Mouse (Mus musculus) hindbrain, embryonic 12.5 days (tissue): Measurements from ENCODE around the gene Tspan15. TPM values are rescaled to one million over a fixed set of nuclear protein-coding genes. Genes with fewer than 3 reads are reported as not detected.
A peak's percentile ranks its signal among the peaks of the same experiment; 100 is the strongest.

Experiments used
- ATAC-seq: fragments of 200-750 bp; cut with Nextera tagmentation; 2 replicates; pipeline ENCODE4 v1.8.0; 2017; ENCODE audit warnings: moderate TSS enrichment; ENCODE audit not compliant: low FRiP score
- H3K27ac ChIP-seq: fragments of 300-500 bp; sonication (generic); 2 replicates; pipeline ENCODE4 v1.5.1; 2016; ENCODE audit warnings: mild to moderate bottlenecking
- H3K27me3 ChIP-seq: fragments of 300-500 bp; sonication (generic); 2 replicates; pipeline ENCODE4 v1.6.1; 2016; ENCODE audit warnings: mild to moderate bottlenecking
- H3K36me3 ChIP-seq: fragments of 300-500 bp; sonication (generic); 2 replicates; pipeline ENCODE4 v1.6.1; 2016; ENCODE audit warnings: mild to moderate bottlenecking
- H3K4me1 ChIP-seq: fragments of 300-500 bp; sonication (generic); 2 replicates; pipeline ENCODE4 v1.6.1; 2016
- H3K4me2 ChIP-seq: fragments of 300-500 bp; sonication (generic); replicated peaks from 2 replicates; pipeline ENCODE4 v1.6.1; 2016; ENCODE audit warnings: mild to moderate bottlenecking
- H3K4me3 ChIP-seq: fragments of 300-500 bp; sonication (generic); 2 replicates; pipeline ENCODE4 v1.5.1; 2016; ENCODE audit warnings: mild to moderate bottlenecking
- H3K9ac ChIP-seq: fragments of 300-500 bp; sonication (generic); 2 replicates; pipeline ENCODE4 v1.6.1; 2016; ENCODE audit warnings: mild to moderate bottlenecking, moderate library complexity
- H3K9me3 ChIP-seq: fragments of 300-500 bp; sonication (generic); replicated peaks from 2 replicates; pipeline ENCODE4 v1.6.1; 2016; ENCODE audit warnings: mild to moderate bottlenecking
- WGBS: fragments of 180-500 bp; shearing (Covaris S2); methylation state at CpG from one replicate; pipeline ENCODE4 v1.1.7; 2016; 5-methylcytosine and 5-hydroxymethylcytosine counted together
- polyA plus RNA-seq: library from polyadenylated mRNA; unstranded; fragments of >200 nt; fragmentation: Nextera tagmentation; extraction: Ambion mirVana; gene quantifications from 2 replicates; pipeline ENCODE4 v1.2.1, GENCODE M21; 2016

The Tspan15 gene
- polyA plus RNA-seq, 1 experiment from 2014 or later = 16.0 TPM

DNA sequence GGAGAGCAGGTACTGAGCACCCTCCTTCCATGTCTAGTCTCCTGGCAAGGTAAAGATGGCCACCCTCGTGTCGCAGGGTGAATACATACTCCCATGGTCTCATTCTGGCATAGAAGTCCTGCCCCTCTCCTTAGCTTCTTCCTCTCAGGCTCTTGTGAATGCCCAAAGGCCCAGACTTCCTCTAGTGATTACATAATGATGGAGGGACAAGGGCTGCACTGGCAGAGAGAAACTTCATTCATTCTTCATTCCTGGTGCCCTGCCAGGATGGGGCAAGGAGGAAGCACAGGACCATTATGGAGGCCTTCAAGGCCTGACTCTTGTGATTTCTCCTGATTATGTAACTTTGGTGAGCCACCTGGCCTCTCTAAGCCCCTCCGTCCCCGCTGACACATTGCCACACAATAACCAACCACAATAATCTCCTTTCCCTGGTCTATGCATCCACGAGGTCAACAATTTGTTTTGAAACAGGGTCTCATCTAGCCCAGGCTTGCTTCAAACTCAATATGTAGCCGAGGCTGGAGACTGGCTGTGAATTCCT lies 48.5 kb downstream of the Tspan15 start:
- no peak overlapping the region for H3K27ac ChIP-seq
- H3K4me1 ChIP-seq = no peaks in the 10 kb centered on the region
- no peak overlapping the region for H3K4me2 ChIP-seq
- no peak overlapping the region for H3K4me3 ChIP-seq
- H3K36me3 ChIP-seq = no peaks in the 10 kb centered on the region
- 70% methylated on average over 6 of the region's 6 CpGs for WGBS
- peaks cover 61% of the 10 kb centered on the region for H3K27me3 ChIP-seq
- ATAC-seq = 0 out of 2 replicates have a peak, but pooled peaks have one; percentile 14
- peaks cover 5% of the 10 kb centered on the region; the same call in 1 of the 2 replicates for H3K9me3 ChIP-seq
- no peak overlapping the region for H3K9ac ChIP-seq

DNA sequence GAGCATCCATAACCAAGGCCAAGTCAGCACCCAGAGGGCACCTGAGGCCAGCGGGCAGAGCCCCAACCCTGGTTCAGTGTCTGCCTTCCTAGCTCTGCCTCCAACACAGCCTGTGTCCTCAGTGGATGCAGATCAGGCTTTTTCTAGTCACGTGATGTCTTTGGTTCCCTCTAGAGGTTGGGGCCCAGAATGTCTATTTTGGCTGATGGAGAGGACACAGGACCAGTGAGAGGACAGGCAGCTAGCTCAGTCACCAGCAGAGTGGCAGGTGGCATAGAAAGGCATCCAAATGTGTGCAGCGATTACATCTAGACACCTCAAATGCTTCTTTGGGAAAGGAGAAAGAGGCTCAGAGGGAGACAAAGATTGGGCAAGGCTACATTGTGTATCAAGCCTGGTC lies 49.4 kb downstream of the Tspan15 start:
- 40% methylated on average over 3 of the region's 3 CpGs for WGBS
- Histone ChIP-seq H3K9me3 (peaks cover 5% of the 10 kb centered on the region; the same call in 1 of the 2 replicates), H3K27ac (no peak overlapping the region), H3K4me1 (no peaks in the 10 kb centered on the region), H3K27me3 (peaks cover 67% of the 10 kb centered on the region), H3K4me3 (no peak overlapping the region), H3K9ac (no peak overlapping the region), H3K4me2 (no peak overlapping the region), H3K36me3 (no peaks in the 10 kb centered on the region)
- ATAC-seq = no peak

DNA sequence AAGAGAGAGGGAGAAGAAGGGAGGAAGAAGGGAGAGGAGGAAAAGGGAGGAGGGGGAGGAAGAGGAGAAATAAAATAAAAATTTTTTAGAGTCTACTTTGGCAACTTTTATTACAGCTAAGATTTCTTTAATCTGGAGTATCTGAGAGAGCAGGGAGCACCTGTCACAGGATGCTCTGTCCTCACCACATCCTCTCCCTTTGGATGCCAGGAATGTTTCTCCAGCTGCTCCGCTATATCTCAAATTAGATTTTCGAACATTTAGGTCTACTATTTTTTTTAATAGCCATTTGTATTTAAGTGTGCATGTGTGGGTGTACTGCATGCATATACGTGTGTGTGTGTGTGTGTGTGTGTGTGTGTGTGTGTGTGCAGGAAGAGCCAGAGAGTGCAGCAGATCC lies 51.1 kb downstream of the Tspan15 start:
- no peak overlapping the region for H3K4me3 ChIP-seq
- H3K4me2 ChIP-seq = no peak overlapping the region
- H3K27me3 ChIP-seq = peaks cover 77% of the 10 kb centered on the region
- H3K27ac ChIP-seq = no peak overlapping the region
- no peak for ATAC-seq
- no peak overlapping the region for H3K9ac ChIP-seq
- H3K9me3 ChIP-seq = peaks cover 10% of the 10 kb centered on the region; the same call in 1 of the 2 replicates
- WGBS = 76% methylated on average over 3 of the region's 3 CpGs
- no peaks in the 10 kb centered on the region for H3K36me3 ChIP-seq
- H3K4me1 ChIP-seq = peaks cover 4% of the 10 kb centered on the region

DNA sequence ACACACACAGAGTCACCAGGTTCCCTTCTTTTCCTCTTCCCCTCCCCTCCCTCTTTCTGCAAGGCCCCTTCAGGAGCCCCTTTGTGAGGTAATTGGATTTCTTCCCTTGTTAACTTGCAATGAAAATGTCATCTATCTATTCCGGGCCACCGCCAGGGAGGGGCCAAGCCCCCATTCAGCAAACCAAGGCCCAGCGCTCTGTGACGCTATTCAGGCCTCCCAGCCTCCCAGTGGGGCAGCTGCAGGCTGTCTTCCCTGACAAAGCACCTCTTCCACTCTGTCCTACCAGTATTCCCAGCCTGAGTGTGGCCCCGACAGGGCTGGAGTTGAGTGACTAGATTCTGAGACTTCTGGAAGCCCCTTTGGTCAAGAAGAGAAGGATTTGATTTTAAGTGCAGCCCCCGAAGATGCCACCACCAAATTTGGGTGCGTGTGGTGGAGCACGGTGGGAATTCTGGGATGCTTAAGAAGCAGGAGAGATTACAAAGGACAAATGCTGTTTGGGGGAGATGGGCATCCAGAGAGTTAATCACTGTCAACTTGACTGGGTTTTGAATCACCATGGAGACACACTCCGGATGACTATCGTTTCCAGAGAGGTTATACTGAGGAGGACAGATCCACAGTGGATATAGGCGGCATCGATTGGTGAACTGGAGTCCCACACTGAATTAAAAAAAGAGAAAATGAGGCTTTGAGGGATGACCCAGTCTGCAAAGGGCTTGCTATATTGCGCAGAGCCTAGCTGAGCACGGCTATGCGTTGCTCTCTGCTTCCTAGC lies 56.3 kb downstream of the Tspan15 start:
- peaks cover 27% of the 10 kb centered on the region for H3K4me1 ChIP-seq
- WGBS = 28% methylated on average over 15 of the region's 15 CpGs
- peak; percentile 85 for ATAC-seq
- peak overlapping the region; percentile 41; the same call in 1 of the 2 replicates for H3K27ac ChIP-seq
- H3K36me3 ChIP-seq = no peaks in the 10 kb centered on the region
- no peak overlapping the region for H3K9ac ChIP-seq
- H3K27me3 ChIP-seq = peaks cover 75% of the 10 kb centered on the region
- H3K4me3 ChIP-seq = no peak overlapping the region
- no peak overlapping the region; the same call in 1 of the 2 replicates for H3K4me2 ChIP-seq
- H3K9me3 ChIP-seq = peaks cover 10% of the 10 kb centered on the region; the same call in 1 of the 2 replicates

DNA sequence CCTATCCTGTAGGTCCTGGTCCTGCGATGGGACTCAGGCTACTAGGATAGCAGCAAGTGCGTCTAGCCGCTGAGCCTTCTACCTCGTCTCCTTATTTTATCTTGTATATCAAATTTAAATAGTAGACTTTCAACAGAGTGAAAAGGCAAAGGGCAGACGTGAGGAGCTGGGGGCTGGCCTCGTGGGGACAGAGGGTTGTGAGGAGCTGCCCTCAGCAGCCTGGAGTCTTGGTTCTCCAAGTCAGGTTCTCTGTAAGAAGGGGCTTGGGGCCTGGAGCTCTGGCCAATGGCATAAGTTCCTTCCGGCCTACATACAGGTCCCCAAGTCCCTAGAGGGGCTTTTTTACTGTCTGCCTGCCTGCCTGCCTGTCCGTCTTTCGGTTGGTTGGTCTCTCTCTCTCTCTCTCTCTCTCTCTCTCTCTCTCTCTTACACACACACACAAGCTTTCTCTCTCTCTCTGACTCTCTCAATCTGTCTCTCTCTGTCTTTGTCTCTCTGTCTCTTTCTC lies 57.1 kb downstream of the Tspan15 start:
- H3K36me3 ChIP-seq = no peaks in the 10 kb centered on the region
- H3K4me2 ChIP-seq = no peak overlapping the region
- H3K27ac ChIP-seq = peak overlapping the region; percentile 41; the same call in 1 of the 2 replicates
- H3K4me1 ChIP-seq = peaks cover 27% of the 10 kb centered on the region
- ATAC-seq = no peak
- peaks cover 71% of the 10 kb centered on the region for H3K27me3 ChIP-seq
- H3K4me3 ChIP-seq = no peak overlapping the region
- peaks cover 10% of the 10 kb centered on the region; the same call in 1 of the 2 replicates for H3K9me3 ChIP-seq
- no peak overlapping the region for H3K9ac ChIP-seq
- WGBS = 16% methylated on average over 9 of the region's 9 CpGs

DNA sequence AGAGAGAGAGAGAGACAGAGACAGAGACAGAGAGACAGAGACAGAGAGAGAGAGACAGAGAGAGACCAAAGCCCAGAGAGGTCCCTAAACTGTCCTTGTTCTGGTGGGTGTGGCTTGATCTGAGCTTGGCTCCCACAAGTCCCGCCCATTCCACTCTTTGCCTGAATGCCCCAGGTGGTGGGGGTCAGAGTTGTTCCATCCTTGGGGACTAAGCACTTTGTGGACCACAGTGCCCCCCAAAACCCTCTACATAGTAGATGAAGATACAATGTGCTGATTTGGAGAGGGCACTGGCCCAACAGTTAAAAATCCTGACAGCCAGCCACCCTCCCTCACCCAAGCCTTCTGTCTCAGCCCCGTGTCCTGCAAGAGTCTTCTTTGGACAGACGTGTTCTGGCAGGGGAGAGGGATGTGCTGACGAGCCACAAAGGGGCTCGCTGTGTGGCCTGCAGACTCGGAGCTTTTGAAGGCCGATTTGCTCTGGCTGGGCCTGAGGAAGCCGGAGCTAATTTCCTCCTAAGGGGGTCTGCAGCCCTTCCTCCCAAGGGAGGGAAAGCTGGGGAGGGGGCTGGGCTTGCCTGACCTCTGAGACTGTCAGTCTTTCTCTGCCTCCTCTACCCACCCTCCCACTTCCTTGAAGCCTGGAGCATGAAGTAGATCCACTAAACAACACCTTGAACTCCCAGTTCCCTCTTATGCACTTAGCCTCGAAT lies 58.1 kb downstream of the Tspan15 start:
- Histone ChIP-seq H3K27ac (no peak overlapping the region), H3K4me2 (no peak overlapping the region), H3K4me1 (peaks cover 27% of the 10 kb centered on the region), H3K4me3 (no peak overlapping the region), H3K9me3 (peaks cover 6% of the 10 kb centered on the region; the same call in 1 of the 2 replicates), H3K27me3 (peaks cover 63% of the 10 kb centered on the region), H3K9ac (no peak overlapping the region), H3K36me3 (no peaks in the 10 kb centered on the region)
- peak; percentile 68 for ATAC-seq
- WGBS = 3% methylated on average over 9 of the region's 9 CpGs

DNA sequence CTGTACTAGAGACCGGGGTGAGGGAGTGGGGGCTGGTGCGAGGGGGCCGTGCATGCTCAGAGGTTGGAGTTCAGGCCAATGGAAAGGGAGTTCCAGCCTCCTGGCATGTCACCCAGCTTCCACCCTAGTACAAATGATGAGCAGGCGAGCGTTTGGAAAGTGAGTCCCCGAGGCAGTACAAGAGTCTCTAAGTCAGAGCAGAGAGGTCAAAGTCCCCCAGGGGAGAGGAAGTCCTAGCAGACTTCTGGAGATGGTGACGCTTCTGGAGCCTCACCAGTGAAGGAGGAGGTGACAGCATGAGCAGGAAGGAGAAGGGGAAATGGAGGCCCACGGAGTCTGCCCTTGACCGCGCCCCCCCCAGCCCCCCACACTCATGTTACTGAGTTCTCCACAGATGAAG lies 68.6 kb downstream of the Tspan15 start:
- Histone ChIP-seq H3K4me2 (no peak overlapping the region), H3K27ac (no peak overlapping the region), H3K27me3 (peaks cover 32% of the 10 kb centered on the region), H3K9me3 (no peaks in the 10 kb centered on the region), H3K36me3 (no peaks in the 10 kb centered on the region), H3K4me3 (no peak overlapping the region), H3K4me1 (peaks cover 5% of the 10 kb centered on the region), H3K9ac (no peak overlapping the region)
- 40% methylated on average over 10 of the region's 10 CpGs for WGBS
- no peak for ATAC-seq

DNA sequence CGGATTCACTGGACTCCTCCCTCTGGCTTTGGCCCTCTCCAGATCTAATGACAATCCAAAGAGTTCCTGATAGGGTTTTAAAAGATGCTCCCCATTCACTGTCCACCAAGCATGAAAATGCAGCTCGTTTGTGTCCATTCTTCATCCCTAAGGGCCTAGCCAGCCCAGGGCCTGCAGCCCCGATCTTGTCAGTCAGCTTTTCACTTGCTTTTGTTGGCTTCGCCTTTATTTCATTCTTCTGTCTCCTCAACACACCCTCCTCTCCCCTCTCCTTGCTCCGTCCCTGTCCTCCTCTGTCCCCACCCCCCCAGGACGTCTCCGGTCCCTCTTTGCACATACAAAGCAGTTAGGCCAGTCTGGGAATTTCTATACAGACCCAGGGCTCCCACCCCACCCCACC lies 81.1 kb downstream of the Tspan15 start:
- WGBS = 16% methylated on average over 7 of the region's 7 CpGs
- Histone ChIP-seq H3K4me3 (no peak overlapping the region), H3K9me3 (no peaks in the 10 kb centered on the region), H3K4me2 (no peak overlapping the region), H3K9ac (no peak overlapping the region), H3K36me3 (no peaks in the 10 kb centered on the region), H3K4me1 (peaks cover 16% of the 10 kb centered on the region), H3K27ac (no peak overlapping the region), H3K27me3 (peaks cover 74% of the 10 kb centered on the region)
- ATAC-seq = peak; percentile 71

DNA sequence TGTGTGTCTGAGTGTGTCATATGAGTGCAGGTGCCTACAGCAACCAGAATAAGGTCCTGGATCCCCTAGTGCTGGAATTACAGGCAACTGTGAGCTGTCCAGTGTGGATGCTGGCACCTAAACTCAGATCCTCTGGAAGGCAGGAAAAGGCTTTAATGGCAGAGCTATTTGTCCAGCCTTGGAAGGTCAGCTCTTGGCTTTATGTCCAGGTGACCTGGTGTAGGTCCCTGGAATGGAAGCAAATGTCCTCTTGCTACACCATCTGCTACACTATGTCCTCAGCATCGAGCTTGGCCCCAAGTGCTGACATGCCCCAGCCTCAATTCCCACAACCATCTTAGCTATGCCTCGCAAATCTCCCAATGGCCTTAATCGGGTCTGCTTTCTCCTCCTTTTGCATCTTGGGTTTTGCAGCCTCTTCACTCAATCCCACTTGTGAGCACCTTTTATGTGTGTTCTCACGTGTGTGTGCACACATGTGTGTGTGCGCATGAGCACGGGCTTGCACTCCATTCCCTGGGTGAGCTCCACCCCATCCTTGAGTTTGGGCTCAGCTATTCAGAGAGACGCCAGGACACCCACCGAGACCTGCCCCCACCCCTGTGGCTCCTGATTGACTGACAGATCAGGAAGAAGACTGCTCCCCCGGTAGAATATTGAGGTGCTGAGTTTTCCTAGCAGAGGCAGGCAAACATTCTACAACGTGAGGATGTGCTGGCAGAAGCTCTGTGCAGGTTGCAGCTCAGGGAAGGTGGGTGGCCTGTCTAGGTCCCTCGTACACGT lies 83.4 kb downstream of the Tspan15 start:
- H3K36me3 ChIP-seq = no peaks in the 10 kb centered on the region
- H3K9ac ChIP-seq = 0 out of 2 replicates have a peak overlapping the region, but pooled peaks have one; percentile 6
- H3K4me3 ChIP-seq = no peak overlapping the region
- peaks cover 16% of the 10 kb centered on the region for H3K4me1 ChIP-seq
- ATAC-seq = no peak
- no peak overlapping the region for H3K27ac ChIP-seq
- H3K4me2 ChIP-seq = no peak overlapping the region
- 44% methylated on average over 12 of the region's 12 CpGs for WGBS
- peaks cover 84% of the 10 kb centered on the region for H3K27me3 ChIP-seq
- no peaks in the 10 kb centered on the region for H3K9me3 ChIP-seq

DNA sequence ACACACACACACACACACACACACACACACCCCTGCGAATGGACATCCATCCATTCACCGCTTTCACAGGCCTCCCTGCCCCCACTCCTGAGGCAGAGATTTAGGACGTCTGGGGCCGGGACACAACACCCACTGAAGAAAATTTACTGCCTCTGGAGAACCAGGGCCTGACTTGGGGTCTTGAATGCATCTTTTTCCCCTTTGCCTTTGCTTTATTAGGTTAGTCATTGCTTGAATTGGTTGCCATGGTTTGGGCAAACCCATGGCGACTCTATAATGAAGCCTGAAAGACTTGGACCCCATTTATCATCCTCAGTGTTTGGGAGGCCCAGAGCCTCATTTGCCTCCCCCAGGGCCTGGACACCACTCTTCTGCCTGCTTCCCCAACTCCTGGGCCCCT lies 85.1 kb downstream of the Tspan15 start:
- H3K4me3 ChIP-seq = no peak overlapping the region
- no peaks in the 10 kb centered on the region for H3K9me3 ChIP-seq
- WGBS = 38% methylated on average over 5 of the region's 5 CpGs
- H3K4me2 ChIP-seq = no peak overlapping the region
- H3K9ac ChIP-seq = no peak overlapping the region
- peak; percentile 54; the same call in 1 of the 2 replicates for ATAC-seq
- peaks cover 76% of the 10 kb centered on the region for H3K27me3 ChIP-seq
- H3K4me1 ChIP-seq = peaks cover 16% of the 10 kb centered on the region
- no peaks in the 10 kb centered on the region for H3K36me3 ChIP-seq
- no peak overlapping the region for H3K27ac ChIP-seq

DNA sequence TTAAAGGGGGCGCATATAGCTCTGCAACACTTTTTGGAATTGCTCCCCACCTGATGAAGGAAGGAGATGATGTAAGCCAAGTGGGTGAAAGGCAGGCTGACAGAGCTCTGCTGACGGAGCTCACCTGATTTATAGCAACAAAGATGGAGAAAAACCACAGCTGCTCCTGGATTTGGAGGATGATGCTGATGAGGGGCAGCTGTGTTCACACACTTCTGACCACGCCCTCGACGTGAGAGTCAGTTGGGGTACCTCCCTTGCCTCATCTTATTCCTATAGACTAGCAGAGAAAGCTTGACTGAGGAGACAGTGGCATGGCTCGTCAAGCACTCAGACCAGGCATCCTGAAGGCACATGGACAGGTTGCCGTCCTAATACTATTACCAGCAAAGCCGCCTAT lies 87.2 kb downstream of the Tspan15 start, which contains the start of gene Fam241b:
Gene Fam241b (minus strand): TSS at position 101 of the 400 bp plus-strand sequence.
- no peak for ATAC-seq
- H3K4me2 ChIP-seq = no peak within 1 kb of the TSS

More for the DNA sequence above, 87.2 kb downstream of the Tspan15 start, which contains the start of gene Fam241b:
- no peaks in the 10 kb centered on the region for H3K9me3 ChIP-seq
- WGBS = 72% methylated on average over 8 of the region's 8 CpGs
- H3K27me3 ChIP-seq = peaks cover 69% of the 10 kb centered on the region
- no peaks in the 10 kb centered on the region for H3K36me3 ChIP-seq
- H3K27ac ChIP-seq = no peak within 1 kb of the TSS
- H3K9ac ChIP-seq = no peak within 1 kb of the TSS
- peaks cover 8% of the 10 kb centered on the region; the same call in 1 of the 2 replicates for H3K4me1 ChIP-seq
- H3K4me3 ChIP-seq = no peak within 1 kb of the TSS
